Mouse (Mus musculus) lung, postnatal 0 days (tissue): ENCODE results near the gene Rassf6.

Experiments used
- CTCF ChIP-seq: IDR thresholded peaks from 2 replicates; pipeline ENCODE4 v1.5.1; 2016; ENCODE audit warnings: antibody characterized with exemption, mild to moderate bottlenecking
- EP300 ChIP-seq: IDR thresholded peaks from 2 replicates; pipeline ENCODE4 v1.6.1; 2016; ENCODE audit warnings: antibody characterized with exemption, mild to moderate bottlenecking, control low read depth

DNA sequence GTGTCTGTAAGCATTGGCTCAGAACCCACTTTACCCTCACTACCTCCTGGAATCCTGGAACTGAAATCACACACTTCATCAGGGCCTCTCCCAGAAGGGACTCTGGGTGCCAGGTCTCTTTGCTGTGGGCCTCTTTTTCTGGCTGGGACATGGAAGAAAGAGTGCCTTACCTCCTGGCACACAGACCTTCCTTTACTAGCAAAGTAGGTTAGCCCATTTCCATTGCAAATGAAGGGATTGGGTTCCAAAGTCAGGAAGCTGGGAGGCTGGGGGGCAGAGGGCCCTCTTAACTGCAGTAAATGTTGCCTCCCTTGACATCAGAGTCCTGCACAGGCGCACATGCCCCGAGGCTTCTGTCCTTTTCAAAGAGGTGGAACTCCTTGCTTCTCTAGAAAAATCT lies 17.2 kb downstream of the Rassf6 start:
- TF ChIP-seq CTCF (no peak), EP300 (no peak)
